Mouse (Mus musculus): Measurements from ENCODE around the gene Olfr153. TPM values are rescaled to one million over a fixed set of nuclear protein-coding genes. Genes with fewer than 3 reads are reported as not detected.

Olfr153 gene
- polyA plus RNA-seq, 1 experiment from 2014 or later, result not detected

Other genes starting within 250 kb of the Olfr153 start
- not detected in 2 replicates for gene Olfr1118, start 224.2 kb upstream of the Olfr153 start, polyA plus RNA-seq (2016; fragmentation: Nextera tagmentation; extraction: Ambion mirVana)
- not detected in 2 replicates for gene Olfr1120, start 177.0 kb upstream of the Olfr153 start, polyA plus RNA-seq (2016; fragmentation: Nextera tagmentation; extraction: Ambion mirVana)
- not detected in 2 replicates for gene Olfr1121, start 161.9 kb upstream of the Olfr153 start, polyA plus RNA-seq (2016; fragmentation: Nextera tagmentation; extraction: Ambion mirVana)
- gene Olfr1122, start 145.9 kb upstream of the Olfr153 start, polyA plus RNA-seq (2016; fragmentation: Nextera tagmentation; extraction: Ambion mirVana), result not detected in 2 replicates
- gene Olfr1123, start 115.2 kb upstream of the Olfr153 start, polyA plus RNA-seq (2016; fragmentation: Nextera tagmentation; extraction: Ambion mirVana), result not detected in 2 replicates
- 0.09 and 0.16 TPM in 2 replicates for gene Olfr1124, start 101.5 kb upstream of the Olfr153 start, polyA plus RNA-seq (2016; fragmentation: Nextera tagmentation; extraction: Ambion mirVana)
- gene Olfr1126, start 77.8 kb upstream of the Olfr153 start, polyA plus RNA-seq (2016; fragmentation: Nextera tagmentation; extraction: Ambion mirVana), result not detected in 2 replicates
- not detected in 2 replicates for gene Pramel7, start 34.7 kb upstream of the Olfr153 start, polyA plus RNA-seq (2016; fragmentation: Nextera tagmentation; extraction: Ambion mirVana)
- gene Pramel6, start 25.2 kb upstream of the Olfr153 start, polyA plus RNA-seq (2016; fragmentation: Nextera tagmentation; extraction: Ambion mirVana), result not detected in 2 replicates
- gene Olfr1128, start 13.7 kb downstream of the Olfr153 start, polyA plus RNA-seq (2016; fragmentation: Nextera tagmentation; extraction: Ambion mirVana), result not detected in 2 replicates
- gene Olfr1129, start 42.1 kb downstream of the Olfr153 start, polyA plus RNA-seq (2016; fragmentation: Nextera tagmentation; extraction: Ambion mirVana), result not detected in 2 replicates
- not detected in 2 replicates for gene Olfr1130, start 74.4 kb downstream of the Olfr153 start, polyA plus RNA-seq (2016; fragmentation: Nextera tagmentation; extraction: Ambion mirVana)
- not detected in 2 replicates for gene Olfr1131, start 95.3 kb downstream of the Olfr153 start, polyA plus RNA-seq (2016; fragmentation: Nextera tagmentation; extraction: Ambion mirVana)
- gene Olfr1132, start 105.7 kb downstream of the Olfr153 start, polyA plus RNA-seq (2016; fragmentation: Nextera tagmentation; extraction: Ambion mirVana), result not detected in 2 replicates
- not detected in 2 replicates for gene Olfr1133, start 115.6 kb downstream of the Olfr153 start, polyA plus RNA-seq (2016; fragmentation: Nextera tagmentation; extraction: Ambion mirVana)
- gene Olfr1134, start 126.7 kb downstream of the Olfr153 start, polyA plus RNA-seq (2016; fragmentation: Nextera tagmentation; extraction: Ambion mirVana), result not detected in 2 replicates
- gene Olfr1135, start 141.9 kb downstream of the Olfr153 start, polyA plus RNA-seq (2016; fragmentation: Nextera tagmentation; extraction: Ambion mirVana), result not detected in 2 replicates
- not detected in 2 replicates for gene Olfr1136, start 162.2 kb downstream of the Olfr153 start, polyA plus RNA-seq (2016; fragmentation: Nextera tagmentation; extraction: Ambion mirVana)
- not detected in 2 replicates for gene Olfr1137, start 181.4 kb downstream of the Olfr153 start, polyA plus RNA-seq (2016; fragmentation: Nextera tagmentation; extraction: Ambion mirVana)
- gene Olfr1138, start 208.2 kb downstream of the Olfr153 start, polyA plus RNA-seq (2016; fragmentation: Nextera tagmentation; extraction: Ambion mirVana), result not detected in 2 replicates
- gene Olfr1140, start 212.0 kb downstream of the Olfr153 start, polyA plus RNA-seq (2016; fragmentation: Nextera tagmentation; extraction: Ambion mirVana), result not detected in 2 replicates
- gene Olfr1141, start 222.2 kb downstream of the Olfr153 start, polyA plus RNA-seq (2016; fragmentation: Nextera tagmentation; extraction: Ambion mirVana), result not detected in 2 replicates
- not detected in 2 replicates for gene Olfr152, start 247.7 kb downstream of the Olfr153 start, polyA plus RNA-seq (2016; fragmentation: Nextera tagmentation; extraction: Ambion mirVana)